Mouse (Mus musculus) spleen, adult 2 months (tissue): ENCODE measurements around the gene Atp6v1g3.

Experiments used
- CTCF ChIP-seq: fragments of 200-500 bp; IDR thresholded peaks from 2 replicates; pipeline ENCODE4 v1.5.1; 2011; ENCODE audit warnings: mild to moderate bottlenecking, inconsistent platforms; ENCODE audit not compliant: insufficient read depth, insufficient read length, insufficient replicate concordance; ENCODE audit errors: extremely low read depth
- POLR2A ChIP-seq: fragments of 200-500 bp; IDR thresholded peaks from 2 replicates; pipeline ENCODE4 v1.6.1; 2011; ENCODE audit warnings: low read depth, low read length, inconsistent platforms

DNA sequence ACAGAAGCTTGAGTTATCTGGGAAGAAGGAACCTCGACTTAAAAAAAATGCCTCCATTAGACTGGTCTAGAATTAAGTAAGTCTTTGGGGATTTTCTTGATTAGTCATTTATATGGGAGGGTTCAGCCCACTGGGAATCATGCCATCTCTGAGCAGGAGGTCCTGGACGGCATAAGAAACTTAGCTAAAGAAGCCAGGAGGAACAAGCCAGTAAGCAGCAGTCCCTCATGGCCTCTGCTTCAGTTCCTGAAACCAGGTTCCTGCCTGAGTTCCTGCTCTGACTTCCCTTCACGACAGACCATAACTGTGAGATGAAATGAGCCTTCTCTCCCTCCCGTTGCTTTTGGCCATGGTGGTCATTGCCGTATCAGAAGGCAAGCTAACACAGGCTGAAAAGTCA, 29.6 kb upstream of the Atp6v1g3 start:
- TF ChIP-seq CTCF: no peak
- no peak for TF ChIP-seq POLR2A
